Mouse (Mus musculus): ENCODE data around the gene Ifna4. TPM values are rescaled to one million over a fixed set of nuclear protein-coding genes. Genes with fewer than 3 reads are reported as not detected.
A peak's percentile ranks its signal among the peaks of the same experiment; 100 is the strongest.
"Not testable (repeated sequence)": the region's sequence is repeated elsewhere in the genome, so short reads cannot be mapped to it uniquely, and the experiment has no call there.

The Ifna4 gene
- not detected for total RNA-seq (2021)

DNA sequence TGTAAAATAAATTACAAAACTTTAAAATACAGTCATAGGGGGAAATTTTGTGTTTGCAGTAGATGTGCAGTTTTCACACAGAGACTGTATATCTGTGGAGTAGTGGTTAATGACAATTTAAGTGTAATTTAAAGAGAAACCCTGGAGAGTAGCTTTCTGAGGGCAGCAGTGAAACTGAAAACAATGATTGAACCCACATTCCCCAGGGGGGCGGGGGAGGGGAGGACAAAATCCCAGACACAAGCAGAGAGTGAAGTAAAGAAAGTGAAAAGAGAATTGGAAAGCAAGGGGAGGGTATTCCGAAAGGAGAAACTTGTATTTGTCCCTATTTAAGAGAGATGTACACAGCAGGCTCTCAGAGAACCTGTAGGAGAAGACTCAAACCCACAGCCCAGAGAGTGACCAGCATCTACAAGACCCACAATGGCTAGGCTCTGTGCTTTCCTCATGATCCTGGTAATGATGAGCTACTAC lies at the start of gene Ifna4:
Ifna4 (plus strand) TSS at position 424 of the 474 bp plus-strand sequence.
- intact Hi-C loops (cut with DNase I), result no loop called here
- DNase-seq, result no peak

DNA sequence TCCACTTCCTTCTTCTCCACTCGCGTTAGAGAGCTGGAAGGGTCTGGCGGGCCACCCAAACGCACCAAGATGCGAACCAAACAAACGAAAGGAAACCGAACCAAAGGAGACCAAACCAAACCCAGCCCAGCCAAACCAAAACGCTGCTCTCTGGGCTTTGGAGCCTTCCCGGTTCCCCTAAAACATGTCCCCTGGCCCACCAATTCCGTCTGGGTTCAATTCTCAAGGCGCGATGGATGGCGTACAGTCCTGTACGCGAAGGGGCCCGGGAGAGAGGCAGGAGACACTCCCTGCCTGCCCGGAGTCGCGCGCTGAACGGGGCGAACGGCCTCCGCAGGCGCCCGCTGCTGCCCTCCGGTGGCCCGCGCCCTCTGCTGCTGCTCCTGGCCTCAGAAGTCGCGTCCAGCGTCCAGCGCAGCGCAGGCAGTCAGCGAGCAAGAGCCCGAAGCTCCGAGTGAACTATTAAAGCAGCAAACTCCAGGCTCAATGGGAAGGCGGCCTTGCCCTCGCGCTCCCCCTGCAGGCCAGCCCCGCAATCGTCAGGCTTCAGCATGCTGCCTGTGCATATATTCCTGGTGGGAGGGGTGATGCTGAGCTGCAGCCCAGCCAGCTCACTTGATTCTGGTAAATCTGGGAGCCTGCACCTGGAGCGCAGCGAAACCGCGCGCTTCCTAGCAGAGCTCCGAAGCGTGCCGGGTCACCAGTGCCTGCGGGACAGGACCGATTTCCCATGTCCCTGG lies 47.6 kb upstream of the Ifna4 start, which contains the start of gene Gm13275:
Gm13275 (plus strand) TSS at position 552 of the 740 bp plus-strand sequence.
- DNase-seq, result peak; percentile 17
- intact Hi-C loops (cut with DNase I), result not testable (repeated sequence)

DNA sequence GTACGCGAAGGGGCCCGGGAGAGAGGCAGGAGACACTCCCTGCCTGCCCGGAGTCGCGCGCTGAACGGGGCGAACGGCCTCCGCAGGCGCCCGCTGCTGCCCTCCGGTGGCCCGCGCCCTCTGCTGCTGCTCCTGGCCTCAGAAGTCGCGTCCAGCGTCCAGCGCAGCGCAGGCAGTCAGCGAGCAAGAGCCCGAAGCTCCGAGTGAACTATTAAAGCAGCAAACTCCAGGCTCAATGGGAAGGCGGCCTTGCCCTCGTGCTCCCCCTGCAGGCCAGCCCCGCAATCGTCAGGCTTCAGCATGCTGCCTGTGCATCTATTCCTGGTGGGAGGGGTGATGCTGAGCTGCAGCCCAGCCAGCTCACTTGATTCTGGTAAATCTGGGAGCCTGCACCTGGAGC lies 44.6 kb upstream of the Ifna4 start, which contains the start of gene Gm13279:
Gm13279 (plus strand) TSS at position 301 of the 400 bp plus-strand sequence.
- intact Hi-C loops (cut with DNase I); DNase-seq: not testable (repeated sequence)

DNA sequence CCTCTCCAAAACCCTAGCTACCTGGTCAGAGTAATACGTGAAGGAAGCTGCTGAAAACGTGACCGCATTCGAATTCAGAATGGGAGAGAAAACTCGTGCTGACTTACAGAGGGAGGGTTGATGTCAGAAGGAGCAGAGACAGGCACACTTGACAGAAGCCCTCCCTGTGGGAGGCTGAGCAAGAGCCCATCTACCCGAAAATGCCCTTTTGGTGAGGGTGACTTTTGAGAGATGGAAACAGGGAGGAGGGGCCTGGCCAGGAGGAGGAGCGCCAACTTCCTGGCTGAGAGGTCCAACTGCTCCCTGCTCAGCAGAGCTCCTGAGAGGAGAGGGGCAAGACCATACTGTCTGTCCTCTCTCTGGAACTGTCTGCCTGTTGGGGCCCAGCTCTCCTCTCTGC lies 42.3 kb upstream of the Ifna4 start, which contains the start of gene Gm13285:
Gm13285 (plus strand) TSS at position 301 of the 400 bp plus-strand sequence.
- intact Hi-C loops (cut with DNase I), result not testable (repeated sequence)

DNA sequence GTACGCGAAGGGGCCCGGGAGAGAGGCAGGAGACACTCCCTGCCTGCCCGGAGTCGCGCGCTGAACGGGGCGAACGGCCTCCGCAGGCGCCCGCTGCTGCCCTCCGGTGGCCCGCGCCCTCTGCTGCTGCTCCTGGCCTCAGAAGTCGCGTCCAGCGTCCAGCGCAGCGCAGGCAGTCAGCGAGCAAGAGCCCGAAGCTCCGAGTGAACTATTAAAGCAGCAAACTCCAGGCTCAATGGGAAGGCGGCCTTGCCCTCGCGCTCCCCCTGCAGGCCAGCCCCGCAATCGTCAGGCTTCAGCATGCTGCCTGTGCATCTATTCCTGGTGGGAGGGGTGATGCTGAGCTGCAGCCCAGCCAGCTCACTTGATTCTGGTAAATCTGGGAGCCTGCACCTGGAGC lies 38.7 kb upstream of the Ifna4 start, which contains the start of gene Gm13287:
Gm13287 (plus strand) TSS at position 301 of the 400 bp plus-strand sequence.
- DNase-seq; intact Hi-C loops (cut with DNase I): not testable (repeated sequence)

More for the DNA sequence above, 42.3 kb upstream of the Ifna4 start, which contains the start of gene Gm13285:
- not testable (repeated sequence) for DNase-seq

DNA sequence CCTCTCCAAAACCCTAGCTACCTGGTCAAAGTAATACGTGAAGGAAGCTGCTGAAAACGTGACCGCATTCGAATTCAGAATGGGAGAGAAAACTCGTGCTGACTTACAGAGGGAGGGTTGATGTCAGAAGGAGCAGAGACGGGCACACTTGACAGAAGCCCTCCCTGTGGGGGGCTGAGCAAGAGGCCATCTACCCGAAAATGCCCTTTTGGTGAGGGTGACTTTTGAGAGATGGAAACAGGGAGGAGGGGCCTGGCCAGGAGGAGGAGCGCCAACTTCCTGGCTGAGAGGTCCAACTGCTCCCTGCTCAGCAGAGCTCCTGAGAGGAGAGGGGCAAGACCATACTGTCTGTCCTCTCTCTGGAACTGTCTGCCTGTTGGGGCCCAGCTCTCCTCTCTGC lies 36.4 kb upstream of the Ifna4 start, which contains the start of gene Gm13288:
Gm13288 (plus strand) TSS at position 301 of the 400 bp plus-strand sequence.
- DNase-seq; intact Hi-C loops (cut with DNase I): not testable (repeated sequence)

DNA sequence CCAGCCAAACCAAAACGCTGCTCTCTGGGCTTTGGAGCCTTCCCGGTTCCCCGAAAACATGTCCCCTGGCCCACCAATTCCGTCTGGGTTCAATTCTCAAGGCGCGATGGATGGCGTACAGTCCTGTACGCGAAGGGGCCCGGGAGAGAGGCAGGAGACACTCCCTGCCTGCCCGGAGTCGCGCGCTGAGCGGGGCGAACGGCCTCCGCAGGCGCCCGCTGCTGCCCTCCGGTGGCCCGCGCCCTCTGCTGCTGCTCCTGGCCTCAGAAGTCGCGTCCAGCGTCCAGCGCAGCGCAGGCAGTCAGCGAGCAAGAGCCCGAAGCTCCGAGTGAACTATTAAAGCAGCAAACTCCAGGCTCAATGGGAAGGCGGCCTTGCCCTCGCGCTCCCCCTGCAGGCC lies 35.9 kb upstream of the Ifna4 start:
- intact Hi-C loops (cut with DNase I), result not testable (repeated sequence)

DNA sequence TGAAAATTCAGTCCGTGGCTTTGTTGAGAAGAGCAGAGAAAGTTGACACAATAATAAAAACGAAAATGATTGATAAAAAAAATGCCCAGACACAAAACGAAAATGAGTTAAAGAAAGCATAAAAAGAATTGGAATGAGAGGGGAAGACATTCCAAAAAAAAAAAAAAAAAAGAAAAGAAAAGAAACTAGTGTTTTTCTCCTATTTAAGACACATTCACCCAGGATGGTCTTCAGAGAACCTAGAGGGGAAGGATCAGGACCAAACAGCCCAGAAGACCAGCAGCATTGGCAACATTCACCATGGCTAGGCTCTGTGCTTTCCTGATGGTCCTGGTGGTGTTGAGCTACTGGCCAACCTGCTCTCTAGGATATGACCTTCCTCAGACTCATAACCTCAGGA lies 25.7 kb upstream of the Ifna4 start, which contains the start of gene Ifna7:
Ifna7 (plus strand) TSS at position 301 of the 400 bp plus-strand sequence.
- intact Hi-C loops (cut with DNase I), result no loop called here
- no peak for DNase-seq

More for the DNA sequence above, 35.9 kb upstream of the Ifna4 start:
- peak; percentile 9 for DNase-seq

DNA sequence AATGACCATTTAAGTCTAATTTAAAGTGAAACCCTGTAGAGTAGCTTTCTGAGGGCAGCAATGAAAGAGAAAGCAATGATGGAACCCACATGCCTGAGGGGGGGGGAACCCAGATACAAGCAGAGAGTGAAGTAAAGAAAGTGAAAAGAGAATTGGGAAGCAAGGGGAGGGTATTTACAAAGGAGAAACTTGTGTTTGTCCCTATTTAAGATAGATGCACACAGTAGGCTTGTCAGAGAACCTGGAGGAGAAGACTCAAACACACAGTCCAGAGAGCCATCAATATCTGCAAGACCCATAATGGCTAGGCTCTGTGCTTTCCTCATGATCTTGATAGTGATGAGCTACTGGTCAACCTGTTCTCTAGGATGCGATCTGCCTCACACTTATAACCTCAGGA lies 22.0 kb upstream of the Ifna4 start, which contains the start of gene Ifna11:
Ifna11 (plus strand) TSS at position 301 of the 400 bp plus-strand sequence.
- DNase-seq, result no peak
- intact Hi-C loops (cut with DNase I), result no loop called here

DNA sequence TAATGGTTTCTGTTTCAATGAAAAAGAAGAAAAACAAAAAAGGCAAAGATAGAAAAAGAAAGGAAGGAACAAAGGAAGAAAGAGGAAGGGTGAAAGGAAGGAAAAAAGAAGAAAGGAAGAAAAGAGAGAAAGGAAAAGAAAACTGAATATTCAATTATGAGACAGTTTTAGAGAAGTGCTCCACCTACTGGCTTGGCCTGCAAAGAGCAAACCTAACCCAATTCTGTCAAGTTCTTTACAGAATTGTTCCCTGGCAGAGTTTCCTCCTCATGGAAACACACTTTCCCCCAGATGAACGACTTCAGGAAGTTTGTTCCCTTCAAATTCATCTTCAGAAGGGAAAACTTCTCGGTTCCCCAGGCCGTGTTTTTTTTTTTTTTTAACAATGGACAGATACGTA lies 18.7 kb upstream of the Ifna4 start:
- intact Hi-C loops (cut with DNase I), result no loop called here
- DNase-seq, result peak; percentile 3

DNA sequence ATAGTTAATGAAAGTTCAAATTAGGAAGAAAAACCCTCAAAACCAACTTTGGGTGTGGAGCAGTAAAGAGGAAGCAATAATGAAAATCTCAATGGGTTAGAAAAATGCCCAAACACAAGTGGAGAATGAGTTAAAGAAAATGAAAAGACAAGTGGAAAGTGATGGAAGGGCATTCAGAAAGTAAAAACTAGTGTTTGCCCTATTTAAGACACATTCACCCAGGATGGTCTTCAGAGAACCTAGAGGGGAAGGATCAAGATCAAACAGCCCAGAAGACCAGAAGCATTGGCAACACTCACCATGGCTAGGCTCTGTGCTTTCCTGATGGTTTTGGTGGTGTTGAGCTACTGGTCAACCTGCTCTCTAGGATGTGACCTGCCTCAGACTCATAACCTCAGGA lies 14.5 kb upstream of the Ifna4 start, which contains the start of gene Ifna6:
Ifna6 (plus strand) TSS at position 301 of the 400 bp plus-strand sequence.
- intact Hi-C loops (cut with DNase I); DNase-seq: not testable (repeated sequence)

DNA sequence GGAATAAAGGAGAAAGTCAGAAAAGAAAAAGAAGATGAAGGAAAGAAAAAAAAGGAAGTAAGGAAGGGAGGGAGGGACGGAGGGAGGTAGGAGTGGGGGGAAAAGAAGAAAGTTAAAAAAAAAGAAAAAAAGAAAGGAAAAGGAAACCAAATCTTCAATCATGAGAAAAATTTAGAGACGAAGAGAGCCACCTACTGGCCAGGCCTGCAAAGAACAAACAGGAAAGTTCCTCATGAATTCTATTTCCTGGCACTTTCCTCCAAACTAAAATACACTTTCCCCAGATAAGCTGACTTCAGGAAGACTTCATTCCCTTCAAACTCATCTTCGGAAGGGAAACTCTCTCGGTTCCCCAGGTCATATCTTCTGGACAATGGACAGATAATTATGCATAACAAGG lies 11.1 kb upstream of the Ifna4 start:
- intact Hi-C loops (cut with DNase I), result no loop called here
- DNase-seq, result peak; percentile 9

DNA sequence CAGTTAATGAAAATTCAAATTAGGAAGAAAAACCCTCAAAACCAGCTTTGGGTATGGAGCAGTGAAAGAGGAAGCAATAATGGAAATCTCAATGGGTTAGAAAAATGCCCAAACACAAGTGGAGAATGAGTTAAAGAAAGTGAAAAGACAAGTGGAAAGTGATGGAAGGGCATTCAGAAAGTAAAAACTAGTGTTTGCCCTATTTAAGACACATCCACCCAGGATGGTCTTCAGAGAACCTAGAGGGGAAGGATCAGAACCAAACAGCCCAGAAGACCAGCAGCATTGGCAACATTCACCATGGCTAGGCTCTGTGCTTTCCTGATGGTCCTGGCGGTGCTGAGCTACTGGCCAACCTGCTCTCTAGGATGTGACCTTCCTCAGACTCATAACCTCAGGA lies 6.4 kb upstream of the Ifna4 start, which contains the start of gene Ifna5:
Ifna5 (plus strand) TSS at position 301 of the 400 bp plus-strand sequence.
- DNase-seq; intact Hi-C loops (cut with DNase I): not testable (repeated sequence)

DNA sequence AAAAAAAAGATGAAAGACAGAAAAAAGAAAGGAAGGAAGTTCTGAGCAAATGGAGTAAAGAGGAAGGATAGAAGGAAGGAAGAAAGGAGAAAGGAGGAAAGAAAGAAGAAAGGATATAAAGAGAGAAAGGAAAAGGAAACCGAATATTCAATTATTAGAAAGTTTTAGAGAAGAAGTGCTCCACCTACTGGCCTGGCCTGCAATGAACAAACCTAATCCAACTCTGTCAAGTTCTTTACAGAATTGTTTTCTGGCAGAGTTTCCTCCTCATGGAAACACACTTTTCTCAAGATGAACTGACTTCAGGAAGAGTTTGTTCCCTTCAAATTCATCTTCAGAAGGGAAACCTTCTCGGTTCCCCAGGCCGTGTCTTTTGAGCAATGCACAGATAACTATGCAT lies 2.8 kb upstream of the Ifna4 start:
- intact Hi-C loops (cut with DNase I), result no loop called here
- no peak for DNase-seq

DNA sequence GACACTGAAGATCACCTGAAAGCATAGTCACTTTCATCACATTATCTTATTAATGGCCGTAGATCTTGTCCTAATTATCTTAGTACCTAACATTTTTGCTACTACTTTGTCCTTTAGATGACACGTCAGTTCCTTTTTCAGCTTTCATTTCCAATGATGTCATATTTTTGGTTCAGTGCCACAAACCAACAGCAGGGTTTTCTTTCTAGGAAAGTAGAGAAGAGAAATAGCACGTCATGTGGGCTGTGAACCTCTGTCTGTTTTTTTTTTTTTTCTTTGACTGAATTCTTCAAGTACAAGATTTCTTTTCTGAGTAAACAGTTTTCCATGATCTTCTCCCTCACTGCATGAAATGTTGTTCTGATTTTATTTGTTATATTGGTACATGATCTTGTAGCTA lies 1.6 kb upstream of the Ifna4 start:
- DNase-seq, result no peak
- intact Hi-C loops (cut with DNase I), result no loop called here

DNA sequence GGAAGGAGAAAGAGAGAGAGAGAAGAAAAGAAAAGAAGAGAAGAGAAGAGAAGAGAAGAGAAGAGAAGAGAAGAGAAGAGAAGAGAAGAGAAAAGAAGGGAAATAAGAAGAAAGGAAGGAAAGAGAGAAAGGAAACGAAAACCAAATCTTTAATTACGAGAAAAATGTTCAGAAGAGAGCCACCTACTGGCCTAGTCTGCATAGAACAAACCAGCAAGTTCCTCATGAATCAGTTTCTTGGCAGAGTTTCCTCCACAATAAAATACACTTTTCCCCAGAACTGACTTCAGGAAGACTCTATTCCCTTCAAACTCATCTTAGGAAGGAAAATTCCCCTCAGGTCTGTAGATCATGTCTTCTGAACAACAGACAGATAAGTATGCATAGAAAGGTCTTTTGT lies 3.7 kb downstream of the Ifna4 start:
- intact Hi-C loops (cut with DNase I), result no loop called here
- no peak for DNase-seq

DNA sequence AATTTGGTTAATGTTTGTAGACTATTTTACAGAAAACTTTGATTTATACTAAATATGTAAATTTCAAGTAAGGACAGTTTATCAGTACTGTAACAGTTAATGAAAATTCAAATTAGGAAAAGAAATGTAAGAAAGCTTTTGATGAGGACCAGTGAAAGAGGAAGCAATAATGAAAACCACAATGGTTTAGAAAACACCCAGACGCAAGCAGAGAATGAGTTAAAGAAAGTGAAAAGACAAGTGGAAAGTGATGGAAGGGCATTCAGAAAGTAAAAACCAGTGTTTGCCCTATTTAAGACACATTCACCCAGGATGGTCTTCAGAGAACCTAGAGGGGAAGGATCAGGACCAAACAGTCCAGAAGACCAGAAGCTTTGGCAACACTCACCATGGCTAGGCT lies 8.0 kb downstream of the Ifna4 start, which contains the start of gene Ifna1:
Ifna1 (plus strand) TSS at position 390 of the 400 bp plus-strand sequence.
- intact Hi-C loops (cut with DNase I), result no loop called here
- DNase-seq, result no peak

DNA sequence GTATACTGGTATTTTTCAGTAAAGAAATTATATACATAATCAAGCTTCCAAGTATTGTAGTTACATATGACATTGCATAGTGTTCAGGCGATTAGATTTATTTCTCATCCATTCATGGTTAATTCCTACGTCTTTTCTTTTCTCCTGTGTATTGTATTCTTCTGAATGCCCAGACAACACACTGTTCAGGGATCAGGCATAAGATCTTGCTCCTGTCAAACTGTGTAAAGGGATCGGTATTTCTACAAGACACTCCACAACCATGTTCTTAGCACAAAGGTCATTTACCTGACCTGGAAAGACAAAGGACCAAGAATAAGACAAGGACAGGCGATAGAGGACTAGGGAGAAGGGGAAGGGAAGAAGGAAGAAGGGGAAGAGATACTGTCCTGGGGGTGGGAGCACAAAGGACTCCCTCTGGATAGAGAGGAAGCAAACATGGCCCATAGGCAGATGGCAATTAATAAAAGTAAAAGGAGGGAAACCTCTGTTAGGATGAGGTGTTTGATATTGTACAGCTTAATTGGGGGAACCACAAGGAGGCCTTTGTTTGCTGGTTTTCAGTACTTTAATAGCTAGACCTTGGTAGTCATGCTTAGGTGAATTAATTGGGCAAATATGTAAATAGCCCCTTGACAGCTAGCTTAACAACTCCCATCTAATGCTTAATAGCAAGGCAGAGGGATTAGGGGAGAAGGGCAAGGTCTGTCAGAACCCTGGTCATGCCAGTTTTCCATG lies 9.5 kb downstream of the Ifna4 start:
- DNase-seq, result no peak
- intact Hi-C loops (cut with DNase I), result no loop called here

DNA sequence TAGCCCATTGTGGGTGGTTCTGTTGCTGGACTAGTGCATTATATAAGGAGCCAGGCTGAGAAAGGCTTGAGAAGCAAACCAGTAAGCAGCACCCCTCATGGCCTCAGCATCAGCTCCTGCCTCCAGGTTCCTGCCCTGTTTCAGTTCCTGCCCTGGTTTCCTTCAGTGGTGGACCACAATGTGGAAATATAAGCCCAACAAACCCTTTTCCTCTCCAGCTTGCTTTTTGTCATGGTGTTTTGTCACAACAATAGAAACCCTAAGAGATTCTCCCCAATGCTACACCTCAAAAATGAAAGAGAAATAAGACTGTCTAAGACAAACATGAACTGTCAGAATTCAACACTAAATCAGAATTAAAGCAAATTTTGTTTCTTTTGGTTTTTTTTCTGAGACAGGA lies 17.6 kb downstream of the Ifna4 start:
- DNase-seq, result no peak
- intact Hi-C loops (cut with DNase I), result no loop called here

DNA sequence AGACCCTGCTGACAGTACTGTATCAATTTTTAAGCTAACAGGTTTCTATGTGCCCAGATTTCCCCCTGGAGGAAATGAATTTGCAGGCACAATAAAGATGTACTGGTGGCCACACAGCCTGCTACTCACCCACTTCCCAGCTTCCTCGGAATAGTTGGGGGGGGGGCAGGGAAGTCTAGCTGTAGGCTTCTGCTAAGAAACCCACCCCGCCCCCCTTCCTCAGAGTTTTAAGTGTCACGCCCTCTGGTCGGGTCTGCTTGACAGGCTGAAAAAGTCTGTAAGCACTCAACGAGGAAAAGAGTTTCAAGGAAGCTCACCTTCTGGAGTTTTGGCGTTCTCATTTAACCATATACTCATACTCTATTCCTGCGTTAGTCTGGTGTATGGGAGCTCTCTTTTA lies 21.6 kb downstream of the Ifna4 start:
- intact Hi-C loops (cut with DNase I), result no loop called here

DNA sequence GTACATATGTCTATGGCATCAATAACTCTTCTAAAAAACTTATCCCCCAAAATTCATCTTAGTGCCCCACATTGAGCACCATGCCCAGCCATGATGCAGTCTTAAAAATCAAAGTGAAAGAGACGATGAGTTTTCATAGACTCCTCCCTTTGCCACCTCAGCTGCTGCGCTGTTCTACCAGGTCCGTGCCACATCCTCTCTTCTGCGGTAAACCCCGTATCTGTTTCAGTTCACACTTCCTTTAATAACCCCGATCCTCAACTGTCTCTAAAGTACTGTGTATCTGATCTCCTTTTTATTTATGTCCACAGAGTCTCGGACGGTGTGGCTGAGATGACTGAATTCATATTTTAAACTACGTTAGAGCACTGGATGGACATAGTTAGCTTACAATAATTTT lies 22.9 kb downstream of the Ifna4 start:
- DNase-seq, result no peak
- intact Hi-C loops (cut with DNase I), result no loop called here

More for the DNA sequence above, 21.6 kb downstream of the Ifna4 start:
- DNase-seq, result no peak
